Mouse (Mus musculus) lung, adult 2 months (tissue): ENCODE measurements around the gene Lrp10. TPM values are rescaled to one million over a fixed set of nuclear protein-coding genes. Genes with fewer than 3 reads are reported as not detected.
A peak's percentile ranks its signal among the peaks of the same experiment; 100 is the strongest.

Experiments
- DNase-seq: peaks from one replicate; pipeline ENCODE4 v3.0.0; 2022
- H3K4me1 ChIP-seq: fragments of 200-500 bp; 2 replicates; pipeline ENCODE4 v1.6.1; 2011; ENCODE audit warnings: low read length; ENCODE audit not compliant: control insufficient read depth, insufficient read depth
- H3K4me3 ChIP-seq: fragments of 200-500 bp; replicated peaks from 2 replicates; pipeline ENCODE3; 2011; ENCODE audit warnings: low read depth, mild to moderate bottlenecking, control low read depth, low read length; ENCODE audit errors: extremely low read depth
- CTCF ChIP-seq: fragments of 200-500 bp; IDR thresholded peaks from 2 replicates; pipeline ENCODE4 v1.5.1; 2011; ENCODE audit warnings: mild to moderate bottlenecking, low read length, control low read depth; ENCODE audit not compliant: insufficient read depth
- POLR2A ChIP-seq: fragments of 200-500 bp; IDR thresholded peaks from 2 replicates; pipeline ENCODE4 v1.6.1; 2011; ENCODE audit warnings: low read depth, mild to moderate bottlenecking, control low read depth, low read length, borderline replicate concordance; ENCODE audit errors: extremely low read depth
- WGBS: fragments of 180-500 bp; shearing (Covaris S2); methylation state at CpG from one replicate; pipeline ENCODE4 v1.1.7; 2018; 5-methylcytosine and 5-hydroxymethylcytosine counted together
- polyA plus RNA-seq: library from polyadenylated mRNA; depleted of rRNA; stranded (reverse); fragments of >200 nt; gene quantifications from 2 replicates; pipeline ENCODE4 v1.2.3, GENCODE M21; 2012; rRNA removed

Lrp10 gene
- polyA plus RNA-seq = 184 and 199 TPM in 2 replicates

- WGBS = under 1% methylated on average over 35 of the region's 35 CpGs
- TF ChIP-seq POLR2A = peak; percentile 69; the same call in 1 of the 2 replicates
- no peak for TF ChIP-seq CTCF
Measured at GRCm38 (mm10) chr14:54463959-54464292, at the start of gene Lrp10. Gene Lrp10 (plus strand): TSS chr14:54464137.

DNA sequence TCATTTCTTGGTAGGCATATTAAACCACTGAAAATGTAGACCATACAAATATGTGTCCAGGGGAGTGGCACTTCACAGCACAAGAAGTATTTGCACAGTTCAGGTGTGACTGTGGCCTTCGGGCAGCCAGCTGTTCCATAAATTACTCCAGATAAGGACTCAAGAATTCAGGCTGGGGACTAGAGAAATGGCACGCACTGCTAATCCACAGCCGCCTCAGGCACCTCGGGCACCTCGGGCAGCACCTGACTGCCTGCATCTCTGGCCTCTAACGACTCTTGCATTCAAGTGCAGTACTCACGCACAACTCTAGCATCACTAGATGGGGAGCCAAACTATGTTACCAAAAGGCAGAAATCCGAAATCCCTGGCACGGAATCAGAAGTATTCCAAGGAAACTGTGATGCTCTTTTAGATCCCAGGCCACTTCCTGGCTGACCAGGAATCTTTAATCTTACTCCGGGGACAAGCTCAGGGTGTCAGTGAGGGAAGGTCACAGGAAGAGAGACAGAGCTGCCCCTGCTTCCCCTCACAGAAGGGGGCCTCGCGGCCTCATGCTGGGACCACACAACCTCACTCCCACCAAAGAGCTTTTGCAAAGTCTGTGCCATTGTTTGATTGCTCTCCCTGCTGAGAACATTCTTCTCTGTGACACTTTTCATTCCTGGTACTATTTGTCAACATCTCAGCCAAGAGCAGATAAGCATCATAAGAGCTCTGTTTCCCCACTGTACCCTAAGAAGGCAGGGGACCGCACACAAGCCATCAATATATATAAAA, 48.5 kb upstream of the Lrp10 start:
- TF ChIP-seq POLR2A (no peak), CTCF (no peak)
- H3K4me1 ChIP-seq = peaks cover 10% of the 10 kb centered on the region; the same call in 1 of the 2 replicates
- no peak overlapping the region for H3K4me3 ChIP-seq
- 44% methylated on average over 13 of the region's 13 CpGs for WGBS
- peak; percentile 34 for DNase-seq

More at GRCm38 (mm10) chr14:54463959-54464292, at the start of gene Lrp10:
- DNase-seq = peak; percentile 92
- Histone ChIP-seq H3K4me1 (peaks cover 4% of the 10 kb centered on the region), H3K4me3 (peak within 1 kb of the TSS; percentile 90)

GRCm38 (mm10) chr14:54416229-54416775, 47.6 kb upstream of the Lrp10 start:
- TF ChIP-seq CTCF (no peak), POLR2A (no peak)
- 81% methylated on average over 5 of the region's 5 CpGs for WGBS
- Histone ChIP-seq H3K4me1 (peaks cover 10% of the 10 kb centered on the region; the same call in 1 of the 2 replicates), H3K4me3 (no peak overlapping the region)
- DNase-seq = no peak

DNA sequence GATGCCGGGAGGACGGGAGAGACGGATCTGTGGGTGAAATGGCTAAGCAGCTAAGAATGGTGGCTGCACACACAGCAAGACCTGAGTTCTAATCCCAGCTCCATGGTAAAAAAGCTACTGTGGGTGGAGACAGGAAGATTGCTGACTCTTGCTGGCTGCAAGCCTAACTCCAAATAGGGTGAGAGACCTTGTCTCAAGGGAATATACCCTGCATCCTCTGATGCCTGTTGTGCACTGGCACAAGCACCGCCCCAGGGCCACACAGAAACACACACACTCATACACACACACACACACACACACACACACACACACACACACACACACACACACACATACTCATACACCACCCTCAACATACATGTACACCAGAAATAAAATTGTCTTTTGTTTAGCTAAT, 47.1 kb upstream of the Lrp10 start:
- TF ChIP-seq POLR2A (no peak), CTCF (no peak)
- DNase-seq = no peak
- H3K4me3 ChIP-seq = no peak overlapping the region
- H3K4me1 ChIP-seq = peaks cover 10% of the 10 kb centered on the region; the same call in 1 of the 2 replicates
- 89% methylated on average over 4 of the region's 4 CpGs for WGBS

DNA sequence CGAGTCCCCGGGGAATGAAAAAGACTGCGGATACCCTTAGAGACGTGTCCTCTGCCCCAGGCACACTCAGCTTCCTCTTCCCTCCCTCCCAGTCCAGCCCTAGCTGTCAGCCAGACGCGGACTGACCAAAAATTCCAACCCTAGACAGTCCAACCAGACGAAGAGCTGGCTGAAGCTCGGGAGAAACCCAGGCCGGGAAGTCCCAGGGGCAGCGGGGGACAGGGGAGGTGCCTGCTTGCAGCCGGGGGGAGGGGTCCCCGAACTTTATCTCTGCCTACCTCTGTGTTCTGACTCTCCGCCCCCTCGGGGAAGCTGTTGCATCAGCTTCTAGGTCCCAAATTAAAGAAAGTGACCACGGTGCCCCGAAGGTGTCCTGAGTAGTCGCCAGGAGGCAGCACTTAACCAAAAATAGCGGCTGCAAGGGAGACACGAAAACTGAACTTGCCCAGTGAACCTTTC, 46.3 kb upstream of the Lrp10 start, which contains the start of gene Slc7a7:
TSS of gene Slc7a7 (minus strand) at position 158 of the 459 bp plus-strand sequence.
- TF ChIP-seq POLR2A (no peak), CTCF (peak; percentile 43)
- Histone ChIP-seq H3K4me3 (no peak within 1 kb of the TSS), H3K4me1 (peaks cover 10% of the 10 kb centered on the region; the same call in 1 of the 2 replicates)
- DNase-seq = peak; percentile 39
- WGBS = 32% methylated on average over 19 of the region's 19 CpGs

DNA sequence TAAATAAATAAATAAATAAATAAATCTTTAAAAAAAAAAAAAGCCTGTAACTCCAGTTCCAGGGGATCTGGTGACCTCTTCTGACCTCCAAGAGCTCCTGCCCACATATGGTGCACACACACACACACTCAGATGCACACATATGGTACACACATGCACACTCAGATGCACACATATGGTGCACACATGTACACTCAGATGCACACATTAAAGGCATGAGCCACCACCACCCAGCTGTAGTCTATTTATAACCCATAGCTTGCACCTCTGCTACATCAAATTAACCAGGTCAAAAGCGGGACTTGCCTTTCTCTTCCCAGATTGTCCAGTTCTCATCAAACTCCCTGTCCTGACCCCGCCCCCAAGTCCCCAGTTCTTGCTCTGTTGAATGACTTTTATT, 42.9 kb upstream of the Lrp10 start:
- Histone ChIP-seq H3K4me1 (peaks cover 2% of the 10 kb centered on the region), H3K4me3 (no peak overlapping the region)
- no peak for TF ChIP-seq CTCF
- TF ChIP-seq POLR2A = no peak
- DNase-seq = no peak
- WGBS = 88% methylated on average over 2 of the region's 2 CpGs

- H3K4me3 ChIP-seq = no peak overlapping the region
- DNase-seq = no peak
- 66% methylated on average over 5 of the region's 5 CpGs for WGBS
Measured at GRCm38 (mm10) chr14:54423406-54423805, 40.5 kb upstream of the Lrp10 start.

GRCm38 (mm10) chr14:54424634-54425033, 39.3 kb upstream of the Lrp10 start:
- WGBS = 51% methylated on average over 1 of the region's 1 CpGs
- TF ChIP-seq CTCF = no peak
- TF ChIP-seq POLR2A = no peak
- no peak for DNase-seq
- H3K4me3 ChIP-seq = no peak overlapping the region
- peaks cover 4% of the 10 kb centered on the region for H3K4me1 ChIP-seq

More at GRCm38 (mm10) chr14:54423406-54423805, 40.5 kb upstream of the Lrp10 start:
- peaks cover 4% of the 10 kb centered on the region for H3K4me1 ChIP-seq
- TF ChIP-seq CTCF (peak; percentile 73), POLR2A (no peak)

DNA sequence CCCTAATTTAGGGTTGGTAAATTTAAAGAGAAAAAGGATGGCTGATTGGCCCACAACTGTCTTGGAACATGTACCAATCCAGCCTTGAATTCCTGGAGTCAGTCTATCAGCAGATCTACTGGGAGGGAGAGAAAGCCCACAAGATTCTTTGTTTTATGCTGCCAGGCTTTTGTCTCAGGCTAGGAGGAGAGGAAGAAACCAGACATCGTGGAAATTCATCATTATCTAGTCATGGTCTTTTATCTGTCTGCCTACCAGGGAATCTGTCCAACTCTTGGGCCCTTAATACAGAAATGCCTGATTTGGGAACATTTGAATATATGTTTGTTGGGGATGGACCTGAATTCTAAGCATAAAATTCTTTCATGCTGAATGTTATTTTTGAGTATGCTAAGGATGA, 38.4 kb upstream of the Lrp10 start:
- 54% methylated on average over 1 of the region's 1 CpGs for WGBS
- TF ChIP-seq CTCF (no peak), POLR2A (no peak)
- no peak for DNase-seq
- H3K4me1 ChIP-seq = peaks cover 8% of the 10 kb centered on the region
- no peak overlapping the region for H3K4me3 ChIP-seq
